Mouse (Mus musculus) ES-E14 (cell line): ENCODE measurements around the gene Lrp1. TPM values are rescaled to one million over a fixed set of nuclear protein-coding genes. Genes with fewer than 3 reads are reported as not detected.

Source experiments
- DNase-seq: peaks from one replicate; pipeline ENCODE4 v3.0.0-alpha.2; 2013; ENCODE audit warnings: low read depth, low spot score
- H3K27ac ChIP-seq: 2 replicates; pipeline ENCODE4 v1.5.1; 2012; ENCODE audit warnings: low read depth, mild to moderate bottlenecking, low read length, moderate library complexity, mixed read lengths; ENCODE audit not compliant: poor library complexity, insufficient read depth, severe bottlenecking
- H3K36me3 ChIP-seq: 2 replicates; pipeline ENCODE4 v1.6.1; 2012; ENCODE audit warnings: mild to moderate bottlenecking, low read length, moderate library complexity, mixed read lengths; ENCODE audit not compliant: control insufficient read depth, poor library complexity, insufficient read depth, severe bottlenecking
- H3K4me1 ChIP-seq, 2 experiments: fragments of 150-350 bp in 1 of 2; sonication (generic) in 1 of 2; 2 replicates each; pipeline ENCODE4 v1.6.1; 2012; ENCODE audit warnings: low read length in 2 of 2, mild to moderate bottlenecking in 1 of 2, mixed read lengths in 1 of 2; ENCODE audit not compliant: control insufficient read depth in 2 of 2, insufficient read depth in 2 of 2, poor library complexity in 1 of 2
- H3K4me3 ChIP-seq, 2 experiments: fragments of 150-350 bp in 1 of 2; sonication (generic) in 1 of 2; 2 replicates each; pipeline ENCODE4 v1.5.1; 2012; ENCODE audit warnings: low read length in 2 of 2, low read depth in 1 of 2, mild to moderate bottlenecking in 1 of 2, mixed read lengths in 1 of 2; ENCODE audit not compliant: insufficient read depth in 1 of 2, poor library complexity in 1 of 2, severe bottlenecking in 1 of 2
- H3K9ac ChIP-seq: 2 replicates; pipeline ENCODE4 v1.6.1; 2012; ENCODE audit warnings: low read depth, mild to moderate bottlenecking, low read length, mixed read lengths; ENCODE audit not compliant: poor library complexity, insufficient read depth, severe bottlenecking
- H3K9me3 ChIP-seq: fragments of 150-350 bp; sonication (generic); 2 replicates; pipeline ENCODE4 v1.6.1; 2012; ENCODE audit warnings: low read depth, mild to moderate bottlenecking, low read length; ENCODE audit not compliant: control insufficient read depth, insufficient read depth
- CHD2 ChIP-seq: IDR thresholded peaks from 2 replicates; pipeline ENCODE4 v1.6.1; 2014; ENCODE audit warnings: mild to moderate bottlenecking, low read depth, low read length, inconsistent platforms
- HCFC1 ChIP-seq: IDR thresholded peaks from 2 replicates; pipeline ENCODE4 v1.6.1; 2012; ENCODE audit warnings: low read length, inconsistent platforms, borderline replicate concordance; ENCODE audit not compliant: insufficient read depth
- MAFK ChIP-seq: IDR thresholded peaks from 2 replicates; pipeline ENCODE4 v1.6.1; 2014; ENCODE audit warnings: mild to moderate bottlenecking, low read depth, low read length, inconsistent platforms; ENCODE audit not compliant: insufficient read depth
- ZC3H11A ChIP-seq: IDR thresholded peaks from 2 replicates; pipeline ENCODE4 v1.6.1; 2012; ENCODE audit warnings: low read depth, mild to moderate bottlenecking, inconsistent platforms, low read length, borderline replicate concordance
- ZNF384 ChIP-seq: IDR thresholded peaks from 2 replicates; pipeline ENCODE4 v1.6.1; 2012; ENCODE audit warnings: low read depth, low read length, inconsistent platforms
- in situ Hi-C, 2 experiments: fragments of 600-800 bp; cut with MboI; formaldehyde crosslinking; loops; one replicate each; pipeline ENCODE4 v1.15.1; 2025; ENCODE audit warnings: low sequenced_read_pairs in 2 of 2, inconsistent platforms in 1 of 2; ENCODE audit not compliant: unreplicated experiment in 2 of 2
- total RNA-seq: library from RNA; depleted of rRNA; stranded (reverse); fragments of 300-350 nt; gene quantifications from 2 replicates; pipeline ENCODE4 v1.2.3, GENCODE M21; 2012

Gene Lrp1
- total RNA-seq, 1 experiment: 69.6 TPM

GRCm38 (mm10) chr10:127522088-127522581 is 98.8 kb downstream of the Lrp1 start, which contains the start of gene Shmt2:
Gene Shmt2, minus strand, starts transcription at chr10:127522444.
- in situ Hi-C loops: no loop called here
- peak within 1 kb of the TSS; percentile 58 to 94 for H3K4me3 ChIP-seq
- peak within 1 kb of the TSS; percentile 42; the same call in 1 of the 2 replicates for H3K27ac ChIP-seq
- TF ChIP-seq HCFC1 (peak; percentile 96), ZNF384 (peak; percentile 81), MAFK (no peak), CHD2 (no peak; the same call in 1 of the 2 replicates)
- H3K9me3 ChIP-seq: no peaks in the 10 kb centered on the region
- peaks cover 37% of the 10 kb centered on the region for H3K36me3 ChIP-seq
- H3K4me1 ChIP-seq: peaks cover 7 to 40% of the 10 kb centered on the region in 2 experiments; a peak in 3 of 4 replicates
- DNase-seq: peak; percentile 96
- peak within 1 kb of the TSS; percentile 97 for H3K9ac ChIP-seq

- Histone ChIP-seq H3K4me1 (peaks cover 7 to 40% of the 10 kb centered on the region in 2 experiments; a peak in 3 of 4 replicates), H3K9me3 (no peaks in the 10 kb centered on the region), H3K27ac (peak overlapping the region; percentile 42; the same call in 1 of the 2 replicates), H3K4me3 (peak overlapping the region; percentile 58 to 94), H3K36me3 (peaks cover 41% of the 10 kb centered on the region), H3K9ac (peak overlapping the region; percentile 97)
- in situ Hi-C loops: no loop called here
- TF ChIP-seq ZC3H11A (no peak), MAFK (no peak), CHD2 (no peak), HCFC1 (no peak), ZNF384 (no peak)
- no peak for DNase-seq
These were observed 99.3 kb downstream of the Lrp1 start for GRCm38 (mm10) chr10:127521611-127522080.

GRCm38 (mm10) chr10:127520714-127521357 is 100.1 kb downstream of the Lrp1 start:
- no peaks in the 10 kb centered on the region for H3K9me3 ChIP-seq
- peaks cover 7 to 45% of the 10 kb centered on the region in 2 experiments; a peak in 3 of 4 replicates for H3K4me1 ChIP-seq
- H3K27ac ChIP-seq: no peak overlapping the region
- in situ Hi-C loops: no loop called here
- peaks cover 41% of the 10 kb centered on the region for H3K36me3 ChIP-seq
- peak overlapping the region; percentile 97; the same call in 1 of the 2 replicates for H3K9ac ChIP-seq
- peak overlapping the region; percentile 58 to 94 for H3K4me3 ChIP-seq
- TF ChIP-seq MAFK (no peak), ZC3H11A (no peak), HCFC1 (no peak), ZNF384 (no peak), CHD2 (no peak)
- no peak for DNase-seq

- no peak for DNase-seq
- TF ChIP-seq CHD2: no peak
- TF ChIP-seq ZNF384: no peak
- Histone ChIP-seq H3K4me1 (peaks cover 7 to 50% of the 10 kb centered on the region in 2 experiments; a peak in 3 of 4 replicates), H3K27ac (no peak overlapping the region), H3K4me3 (peak overlapping the region; percentile 58 to 94), H3K36me3 (peaks cover 41% of the 10 kb centered on the region), H3K9ac (peak overlapping the region; percentile 9; the same call in 1 of the 2 replicates), H3K9me3 (no peaks in the 10 kb centered on the region)
- in situ Hi-C loops: no loop called here
These were observed 100.8 kb downstream of the Lrp1 start for GRCm38 (mm10) chr10:127519903-127520713.
